In the genomic region with DNA sequence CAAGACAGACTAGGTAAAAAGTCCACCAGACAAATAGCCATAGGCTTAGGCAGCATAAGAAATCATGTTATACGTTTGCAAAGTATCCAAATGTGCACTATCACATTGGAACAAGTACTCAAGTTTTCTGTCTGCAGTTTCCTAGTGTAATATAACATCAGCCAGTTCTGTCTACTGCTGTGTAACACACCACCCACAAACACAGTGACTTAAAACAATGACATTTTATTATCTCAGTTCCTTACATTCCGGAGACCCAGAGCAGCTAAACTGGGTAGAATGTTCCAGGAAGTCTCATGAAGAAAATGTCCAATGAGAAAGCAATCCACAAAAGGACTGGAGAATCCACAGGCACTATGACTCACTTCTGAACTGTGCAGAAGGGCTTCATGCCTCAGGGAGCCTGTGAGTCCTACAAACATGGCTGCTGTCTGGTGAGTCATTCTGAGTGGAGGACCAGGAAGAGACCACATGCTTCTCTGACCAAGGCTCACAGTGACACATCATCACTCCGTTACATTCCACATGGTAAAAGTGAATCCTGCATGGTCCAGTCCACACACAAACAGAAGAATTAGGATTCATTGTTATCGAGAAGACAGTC, we compare ENCODE assay signal across 11 mouse cellular contexts. TPM values are rescaled to one million over a fixed set of nuclear protein-coding genes. Genes with fewer than 3 reads are reported as not detected.
DNase-seq lines count a peak whose midpoint lies in the region; ATAC-seq and TF ChIP-seq lines count a peak whose summit lies in the region.
"Had no signal": no experiment of that assay in that cellular context is flagged by ENCODE, and none has a peak within 500 bp of the region (broad histone marks: within the 10 kb centered on the region; RNA-seq: fewer than 3 reads in every experiment).

No protein-coding gene starts in this region.

- no peaks in the 10 kb centered on the region for H3K9me3 ChIP-seq in heart, embryonic 13.5 days
- no peaks in the 10 kb centered on the region for H3K9me3 ChIP-seq in stomach, embryonic 16.5 days (replicated peaks; ENCODE audit: control insufficient read depth, low read length)
- no peaks in the 10 kb centered on the region for H3K9me3 ChIP-seq in forebrain, embryonic 15.5 days

- no peaks in the 10 kb centered on the region for H3K36me3 ChIP-seq in heart, embryonic 13.5 days
- peaks cover 7% of the 10 kb centered on the region for H3K36me3 ChIP-seq in heart, adult 2 months (ENCODE audit: control insufficient read depth, insufficient read depth, low read length)
- H3K36me3 ChIP-seq in stomach, embryonic 16.5 days (ENCODE audit: control insufficient read depth, insufficient read depth, low read length), result no peaks in the 10 kb centered on the region
- no peaks in the 10 kb centered on the region for H3K36me3 ChIP-seq in forebrain, embryonic 15.5 days

- H3K79me2 ChIP-seq in heart, adult 2 months (replicated peaks; ENCODE audit: control insufficient read depth, insufficient read depth, low read length), result no peaks in the 10 kb centered on the region

- 55% methylated on average over 4 of the region's 4 CpGs for WGBS in heart, embryonic 13.5 days
- 70% methylated on average over 4 of the region's 4 CpGs for WGBS in heart, adult 2 months
- 80% methylated on average over 4 of the region's 4 CpGs for WGBS in stomach, embryonic 16.5 days
- WGBS in forebrain, embryonic 15.5 days, result 92% methylated on average over 4 of the region's 4 CpGs

- no peak overlapping the region for H3K4me3 ChIP-seq in heart, embryonic 13.5 days
- H3K4me3 ChIP-seq in heart, adult 2 months, result no peak overlapping the region
- H3K4me3 ChIP-seq in embryonic fibroblast, embryonic 13.5 days (ENCODE audit: insufficient read depth, low read length), result no peak overlapping the region
- H3K4me3 ChIP-seq in stomach, embryonic 16.5 days (replicated peaks; ENCODE audit: low read length), result no peak overlapping the region
- H3K4me3 ChIP-seq in forebrain, embryonic 15.5 days, result no peak overlapping the region

- TF ChIP-seq CTCF in heart, adult 2 months (IDR thresholded peaks at IDR 0.05), result no peak
- no peak for TF ChIP-seq CTCF in embryonic fibroblast, embryonic 13.5 days (IDR thresholded peaks at IDR 0.05; ENCODE audit: borderline replicate concordance, insufficient read depth, low read length)

- peak overlapping the region; percentile 60 for H3K27ac ChIP-seq in heart, embryonic 13.5 days (replicated peaks)
- no peak overlapping the region for H3K27ac ChIP-seq in heart, adult 2 months
- H3K27ac ChIP-seq in embryonic fibroblast, embryonic 13.5 days (ENCODE audit: insufficient read depth, low read length), result peak overlapping the region; percentile 89
- 0 out of 2 replicates have a peak overlapping the region, but pooled peaks have one; percentile 13 for H3K27ac ChIP-seq in stomach, embryonic 16.5 days (ENCODE audit: low read length)
- H3K27ac ChIP-seq in forebrain, embryonic 15.5 days (replicated peaks), result no peak overlapping the region

- ATAC-seq in heart, embryonic 13.5 days (ENCODE audit: extremely low read depth, insufficient number of reproducible peaks, low FRiP score, low TSS enrichment), result no peak
- peak; percentile 88 for ATAC-seq in stomach, embryonic 16.5 days (ENCODE audit: insufficient read depth, low FRiP score)
- ATAC-seq in forebrain, embryonic 15.5 days (replicated peaks), result no peak
- ATAC-seq: forebrain, postnatal 0 days had no signal

- H3K9ac ChIP-seq in heart, embryonic 13.5 days, result no peak overlapping the region
- no peak overlapping the region for H3K9ac ChIP-seq in heart, adult 2 months (ENCODE audit: low read depth, low read length)
- no peak overlapping the region for H3K9ac ChIP-seq in stomach, embryonic 16.5 days (ENCODE audit: low read length)
- no peak overlapping the region for H3K9ac ChIP-seq in forebrain, embryonic 15.5 days (replicated peaks)
- H3K9ac ChIP-seq: forebrain, postnatal 0 days had no signal

- TF ChIP-seq POLR2A in heart, adult 2 months (IDR thresholded peaks at IDR 0.05; ENCODE audit: insufficient read depth, low read depth, low read length), result no peak
- no peak; the same call in 1 of the 2 replicates for TF ChIP-seq POLR2A in embryonic fibroblast, embryonic 13.5 days (IDR thresholded peaks at IDR 0.05; ENCODE audit: low read depth, low read length)

- intact Hi-C loops in heart, adult 2 months (cut with DNase I), result no loop called here

- no peak for DNase-seq in heart, adult 2 months
- peak; percentile 8 for DNase-seq in right cerebral cortex, postnatal 25 days
- DNase-seq in right cerebral cortex, postnatal 10 days (ENCODE audit: low spot score in 2 of 2), result no peak
- DNase-seq in cerebellum, postnatal 10 days, result no peak
- DNase-seq: cerebellum, adult 8-10 months; forebrain, postnatal 0 days; kidney, adult 8-10 months had no signal

- peaks cover 17% of the 10 kb centered on the region; the same call in 1 of the 2 replicates for H3K4me1 ChIP-seq in heart, embryonic 13.5 days
- H3K4me1 ChIP-seq in heart, adult 2 months (ENCODE audit: control insufficient read depth, insufficient read depth, low read length), result no peaks in the 10 kb centered on the region
- H3K4me1 ChIP-seq in embryonic fibroblast, embryonic 13.5 days (ENCODE audit: control insufficient read depth, insufficient read depth, low read length), result peaks cover 7% of the 10 kb centered on the region; the same call in 1 of the 2 replicates
- no peaks in the 10 kb centered on the region for H3K4me1 ChIP-seq in stomach, embryonic 16.5 days (ENCODE audit: control insufficient read depth, insufficient read depth, low read length)
- no peaks in the 10 kb centered on the region for H3K4me1 ChIP-seq in forebrain, embryonic 15.5 days

- H3K4me2 ChIP-seq in heart, embryonic 13.5 days, result no peak overlapping the region
- H3K4me2 ChIP-seq in stomach, embryonic 16.5 days (ENCODE audit: low read depth, low read length), result no peak overlapping the region
- no peak overlapping the region for H3K4me2 ChIP-seq in forebrain, embryonic 15.5 days (replicated peaks)

- no peaks in the 10 kb centered on the region for H3K27me3 ChIP-seq in heart, embryonic 13.5 days (replicated peaks)
- H3K27me3 ChIP-seq in heart, adult 2 months (ENCODE audit: control insufficient read depth, insufficient read depth, low read length), result no peaks in the 10 kb centered on the region
- no peaks in the 10 kb centered on the region for H3K27me3 ChIP-seq in stomach, embryonic 16.5 days (ENCODE audit: control insufficient read depth, insufficient read depth, low read length)
- H3K27me3 ChIP-seq in forebrain, embryonic 15.5 days, result no peaks in the 10 kb centered on the region

- TF ChIP-seq EP300 in heart, adult 2 months (IDR thresholded peaks at IDR 0.05; ENCODE audit: insufficient read depth, low read depth, low read length), result no peak

RNA-seq across cellular contexts. Expression of a gene that starts 24.0 kb away (rescaled TPM):
- polyA plus RNA-seq in heart, embryonic 13.5 days (2015; fragmentation: Nextera tagmentation; extraction: Ambion mirVana), result 63.8 and 64.3 TPM in 2 replicates
- 10 to 100 TPM; 51.8 to 55.8 TPM for total RNA-seq in heart, adult 2 months (2021)
- polyA plus RNA-seq in heart, adult 2 months (2012; rRNA removed), result 13.7 and 23.1 TPM in 2 replicates
- 105 and 134 TPM in 2 replicates for polyA plus RNA-seq in embryonic fibroblast, embryonic 13.5 days (2011; ENCODE audit: insufficient read length, low read depth, missing spikeins)
- 99.4 and 107 TPM in 2 replicates for polyA plus RNA-seq in stomach, embryonic 16.5 days (2015; fragmentation: Nextera tagmentation; extraction: Ambion mirVana)
- polyA plus RNA-seq in forebrain, embryonic 15.5 days (2015; fragmentation: Nextera tagmentation; extraction: Ambion mirVana), result 79.0 and 80.2 TPM in 2 replicates

Comparison
In these comparisons a context has a peak if more than half of its experiments do, and no peak if none do; other contexts are left out.
1. H3K27ac ChIP-seq: peak in heart, embryonic 13.5 days (single experiment), embryonic fibroblast, embryonic 13.5 days (single experiment) and stomach, embryonic 16.5 days (single experiment); none in heart, adult 2 months (single experiment) and forebrain, embryonic 15.5 days (single experiment).